Comparison of ENCODE assay signal across 14 mouse cellular contexts in the genomic region with DNA sequence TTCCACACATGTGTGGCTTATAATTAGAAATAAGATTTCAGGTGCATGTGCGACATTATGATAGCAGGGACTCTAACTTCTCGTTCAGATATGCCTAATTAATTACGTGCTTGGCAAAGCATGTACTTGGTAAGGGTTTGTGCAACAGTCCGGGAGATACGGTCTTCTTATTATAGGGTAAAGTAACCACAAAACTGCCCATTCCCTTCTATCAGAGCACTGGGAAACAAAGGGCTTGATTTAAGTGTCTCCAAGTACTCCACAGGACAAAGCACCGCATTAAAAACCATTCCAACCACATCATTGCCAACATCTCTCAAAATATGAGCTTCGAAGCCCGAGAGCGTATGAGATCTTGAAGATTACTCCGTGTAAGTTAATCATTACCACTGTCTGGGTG.
DNase-seq lines count a peak whose midpoint lies in the region; ATAC-seq and TF ChIP-seq lines count a peak whose summit lies in the region.
"Had no signal": no experiment of that assay in that cellular context is flagged by ENCODE, and none has a peak within 500 bp of the region (broad histone marks: within the 10 kb centered on the region; RNA-seq: fewer than 3 reads in every experiment).

No protein-coding gene starts in this region.

- TF ChIP-seq CTCF in cortical plate, adult 2 months (IDR thresholded peaks at IDR 0.05; ENCODE audit: extremely low read depth, insufficient read depth, low read length), result no peak
- TF ChIP-seq CTCF in hindbrain, postnatal 0 days (IDR thresholded peaks at IDR 0.05; ENCODE audit: low read depth), result no peak

- no peaks in the 10 kb centered on the region for H3K9me3 ChIP-seq in forebrain, embryonic 15.5 days
- no peaks in the 10 kb centered on the region for H3K9me3 ChIP-seq in forebrain, embryonic 11.5 days (ENCODE audit: control insufficient read depth, low read length)
- H3K9me3 ChIP-seq in hindbrain, postnatal 0 days (ENCODE audit: low read length), result no peaks in the 10 kb centered on the region
- H3K9me3 ChIP-seq in neural tube, embryonic 13.5 days, result no peaks in the 10 kb centered on the region
- H3K9me3 ChIP-seq: embryonic facial prominence, embryonic 12.5 days; heart, embryonic 15.5 days; limb, embryonic 13.5 days had no signal

- H3K4me1 ChIP-seq in forebrain, embryonic 15.5 days, result no peaks in the 10 kb centered on the region
- no peaks in the 10 kb centered on the region for H3K4me1 ChIP-seq in forebrain, embryonic 11.5 days (replicated peaks; ENCODE audit: control insufficient read depth, insufficient read depth, low read length)
- no peaks in the 10 kb centered on the region for H3K4me1 ChIP-seq in cortical plate, adult 2 months (ENCODE audit: control insufficient read depth, insufficient read depth, low read length)
- H3K4me1 ChIP-seq in hindbrain, postnatal 0 days (ENCODE audit: insufficient read depth, low read length), result no peaks in the 10 kb centered on the region
- H3K4me1 ChIP-seq in neural tube, embryonic 13.5 days (replicated peaks), result peaks cover 11% of the 10 kb centered on the region; the same call in 1 of the 2 replicates
- H3K4me1 ChIP-seq: embryonic facial prominence, embryonic 12.5 days; heart, embryonic 15.5 days; limb, embryonic 13.5 days had no signal

- H3K27ac ChIP-seq in forebrain, embryonic 15.5 days (replicated peaks), result no peak overlapping the region; the same call in 1 of the 2 replicates
- no peak overlapping the region for H3K27ac ChIP-seq in forebrain, embryonic 11.5 days (ENCODE audit: low read depth, low read length)
- H3K27ac ChIP-seq in cortical plate, adult 2 months (ENCODE audit: insufficient read depth, low read length), result 0 out of 2 replicates have a peak overlapping the region, but pooled peaks have one; percentile 23
- peak overlapping the region; percentile 45; the same call in 1 of the 2 replicates for H3K27ac ChIP-seq in hindbrain, postnatal 0 days
- H3K27ac ChIP-seq in neural tube, embryonic 13.5 days (replicated peaks), result peak overlapping the region; percentile 76
- H3K27ac ChIP-seq: embryonic facial prominence, embryonic 12.5 days; heart, embryonic 15.5 days; limb, embryonic 13.5 days; macrophage had no signal

- no peak overlapping the region for H3K9ac ChIP-seq in forebrain, embryonic 15.5 days (replicated peaks)
- H3K9ac ChIP-seq in forebrain, embryonic 11.5 days (ENCODE audit: low read length), result no peak overlapping the region
- no peak overlapping the region for H3K9ac ChIP-seq in hindbrain, postnatal 0 days (replicated peaks; ENCODE audit: low read length)
- no peak overlapping the region for H3K9ac ChIP-seq in neural tube, embryonic 13.5 days
- H3K9ac ChIP-seq: embryonic facial prominence, embryonic 12.5 days; heart, embryonic 15.5 days; limb, embryonic 13.5 days had no signal

- H3K36me3 ChIP-seq in forebrain, embryonic 15.5 days, result no peaks in the 10 kb centered on the region
- H3K36me3 ChIP-seq in forebrain, embryonic 11.5 days (ENCODE audit: control insufficient read depth, insufficient read depth, low read length), result no peaks in the 10 kb centered on the region
- H3K36me3 ChIP-seq in hindbrain, postnatal 0 days (ENCODE audit: insufficient read depth, low read length), result no peaks in the 10 kb centered on the region
- H3K36me3 ChIP-seq in neural tube, embryonic 13.5 days, result no peaks in the 10 kb centered on the region
- H3K36me3 ChIP-seq: embryonic facial prominence, embryonic 12.5 days; heart, embryonic 15.5 days; limb, embryonic 13.5 days had no signal

- ATAC-seq in forebrain, embryonic 15.5 days (replicated peaks), result peak; percentile 35
- no peak for ATAC-seq in forebrain, embryonic 11.5 days (replicated peaks; ENCODE audit: low FRiP score)
- ATAC-seq in hindbrain, postnatal 0 days, result 0 out of 2 replicates have a peak, but pooled peaks have one; percentile 27
- peak; percentile 54 for ATAC-seq in neural tube, embryonic 13.5 days (ENCODE audit: low read depth)
- ATAC-seq: inflammation-experienced regulatory T-cells, adult 6 months had no signal

- H3K4me2 ChIP-seq in forebrain, embryonic 15.5 days (replicated peaks), result no peak overlapping the region
- H3K4me2 ChIP-seq in forebrain, embryonic 11.5 days (ENCODE audit: low read depth, low read length, severe bottlenecking), result no peak overlapping the region
- peak overlapping the region; percentile 21; the same call in 1 of the 2 replicates for H3K4me2 ChIP-seq in hindbrain, postnatal 0 days (ENCODE audit: low read depth, low read length)
- H3K4me2 ChIP-seq in neural tube, embryonic 13.5 days, result peak overlapping the region; percentile 32
- H3K4me2 ChIP-seq: embryonic facial prominence, embryonic 12.5 days; heart, embryonic 15.5 days; limb, embryonic 13.5 days had no signal

- WGBS in forebrain, embryonic 15.5 days, result 61% methylated on average over 10 of the region's 10 CpGs
- WGBS in forebrain, embryonic 11.5 days, result 85% methylated on average over 10 of the region's 10 CpGs
- WGBS in hindbrain, postnatal 0 days, result 41% methylated on average over 10 of the region's 10 CpGs
- 51% methylated on average over 10 of the region's 10 CpGs for WGBS in neural tube, embryonic 13.5 days

- H3K4me3 ChIP-seq in forebrain, embryonic 15.5 days, result no peak overlapping the region
- H3K4me3 ChIP-seq in forebrain, embryonic 11.5 days (ENCODE audit: low read depth, low read length), result no peak overlapping the region
- H3K4me3 ChIP-seq in cortical plate, adult 2 months (ENCODE audit: insufficient read depth, low read length), result no peak overlapping the region
- no peak overlapping the region for H3K4me3 ChIP-seq in hindbrain, postnatal 0 days (ENCODE audit: low read length)
- no peak overlapping the region for H3K4me3 ChIP-seq in neural tube, embryonic 13.5 days
- H3K4me3 ChIP-seq: embryonic facial prominence, embryonic 12.5 days; heart, embryonic 15.5 days; limb, embryonic 13.5 days had no signal

- no peaks in the 10 kb centered on the region for H3K27me3 ChIP-seq in forebrain, embryonic 15.5 days
- no peaks in the 10 kb centered on the region for H3K27me3 ChIP-seq in forebrain, embryonic 11.5 days (ENCODE audit: control insufficient read depth, insufficient read depth, low read length)
- no peaks in the 10 kb centered on the region for H3K27me3 ChIP-seq in hindbrain, postnatal 0 days (ENCODE audit: insufficient read depth, low read length)
- no peaks in the 10 kb centered on the region for H3K27me3 ChIP-seq in neural tube, embryonic 13.5 days
- H3K27me3 ChIP-seq: embryonic facial prominence, embryonic 12.5 days; heart, embryonic 15.5 days; limb, embryonic 13.5 days had no signal

- no peak for DNase-seq in forebrain, embryonic 11.5 days (ENCODE audit: low spot score)
- DNase-seq in hindbrain, postnatal 0 days (ENCODE audit: low spot score), result peak; percentile 16
- no peak for DNase-seq in lung, postnatal 25 days (ENCODE audit: low spot score)
- DNase-seq in adrenal gland, adult 18-20 months (ENCODE audit: low spot score in 2 of 2), result no peak
- DNase-seq in gastrocnemius, postnatal 25 days, result no peak
- DNase-seq: adrenal gland, adult 8-10 months had no signal

- no peak for TF ChIP-seq POLR2A in cortical plate, adult 2 months (IDR thresholded peaks at IDR 0.05; ENCODE audit: extremely low read depth, insufficient read depth, low read length)

Comparison
In these comparisons a context has a peak if more than half of its experiments do, and no peak if none do; other contexts are left out.
1. H3K27ac ChIP-seq: peak in cortical plate, adult 2 months (single experiment), hindbrain, postnatal 0 days (single experiment) and neural tube, embryonic 13.5 days (single experiment); none in forebrain, embryonic 15.5 days (single experiment) and forebrain, embryonic 11.5 days (single experiment).
2. H3K4me2 ChIP-seq: peak in hindbrain, postnatal 0 days (single experiment) and neural tube, embryonic 13.5 days (single experiment); none in forebrain, embryonic 15.5 days (single experiment) and forebrain, embryonic 11.5 days (single experiment).